Mouse (Mus musculus) granulocyte monocyte progenitor cell, adult 5-6 weeks (primary cell): ENCODE results near the gene Herc1. TPM values are rescaled to one million over a fixed set of nuclear protein-coding genes. Genes with fewer than 3 reads are reported as not detected.
"Not testable (repeated sequence)": the region's sequence is repeated elsewhere in the genome, so short reads cannot be mapped to it uniquely, and the experiment has no call there.

Experiments
- ATAC-seq: replicated peaks from 2 replicates; pipeline ENCODE4 v1.8.0; 2016; ENCODE audit warnings: mild to moderate bottlenecking, moderate TSS enrichment, inconsistent platforms; ENCODE audit not compliant: poor library complexity, severe bottlenecking
- total RNA-seq, 2 experiments: library from RNA; stranded (forward) in 1 of 2; stranded (reverse) in 1 of 2; fragments of 200-712, 200-1000 nt in 1 of 2; fragments of >200 nt in 1 of 2; fragmentation: Nextera tagmentation in 1 of 2; gene quantifications; 2 replicates each; pipeline ENCODE4 v1.2.3; 2014 to 2017

Herc1 gene
- total RNA-seq, 2 experiments from 2014 or later, result 48.6 to 58.0 TPM

GRCm38 (mm10) chr9:66347405-66348035 is 2.7 kb upstream of the Herc1 start:
- ATAC-seq, result peak; percentile 81

GRCm38 (mm10) chr9:66349144-66349859 is 948 bp upstream of the Herc1 start:
- no peak for ATAC-seq

GRCm38 (mm10) chr9:66350788-66351430 is 659 bp downstream of the Herc1 start:
- peak; percentile 5; the same call in 1 of the 2 replicates for ATAC-seq

- ATAC-seq, result no peak
These were observed 2.5 kb downstream of the Herc1 start for GRCm38 (mm10) chr9:66352704-66353103.

DNA sequence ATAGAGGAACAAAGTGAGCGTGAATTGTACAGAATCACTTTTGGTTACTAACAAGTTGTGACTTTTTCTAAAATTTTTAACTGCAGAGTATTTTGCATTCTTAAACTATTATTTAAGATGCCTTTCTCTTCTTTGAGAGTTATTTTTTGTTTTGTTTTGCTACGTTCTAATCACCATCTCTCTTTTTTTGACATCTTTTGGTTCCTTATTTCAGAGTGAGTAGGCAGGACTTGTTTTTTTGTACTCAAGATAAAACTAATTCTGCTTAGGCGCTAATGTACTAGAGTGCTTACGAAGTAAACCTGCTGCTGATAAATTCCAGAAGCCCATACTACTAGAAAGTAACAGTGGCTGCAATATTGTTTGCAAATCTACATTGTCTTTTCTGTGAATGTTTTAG is 8.9 kb downstream of the Herc1 start:
- no peak for ATAC-seq

GRCm38 (mm10) chr9:66360143-66360690 is 10.0 kb downstream of the Herc1 start:
- ATAC-seq, result no peak

DNA sequence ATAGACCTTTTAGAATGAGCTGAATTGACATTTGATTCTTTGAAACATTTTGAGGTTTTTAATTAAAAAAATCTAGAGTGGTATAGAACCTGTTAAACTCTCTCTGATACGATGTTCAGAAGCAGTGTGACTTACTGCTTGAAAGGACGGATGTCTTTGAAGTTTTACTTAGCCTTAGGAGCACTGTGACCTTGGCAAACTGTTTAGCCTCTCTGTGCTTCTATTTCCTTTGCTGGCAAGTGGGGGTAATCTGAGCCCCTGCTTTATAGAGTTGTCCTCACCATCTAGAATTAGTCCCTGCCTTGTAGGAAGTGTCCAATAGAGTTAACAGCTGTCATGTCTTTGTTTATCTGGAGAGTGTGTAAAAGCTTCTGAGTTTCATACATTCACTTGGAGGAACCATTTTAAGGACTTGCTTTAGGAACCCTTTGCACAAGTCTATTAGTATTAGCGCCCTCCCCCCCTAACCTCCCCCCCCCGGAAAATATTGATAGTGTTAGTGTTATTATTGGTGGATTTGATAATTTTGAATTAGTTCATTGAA is 18.7 kb downstream of the Herc1 start:
- ATAC-seq, result no peak

GRCm38 (mm10) chr9:66370334-66370733 is 20.1 kb downstream of the Herc1 start:
- no peak for ATAC-seq

GRCm38 (mm10) chr9:66370847-66371246 is 20.6 kb downstream of the Herc1 start:
- ATAC-seq, result no peak

GRCm38 (mm10) chr9:66373432-66373831 is 23.2 kb downstream of the Herc1 start:
- ATAC-seq, result no peak

DNA sequence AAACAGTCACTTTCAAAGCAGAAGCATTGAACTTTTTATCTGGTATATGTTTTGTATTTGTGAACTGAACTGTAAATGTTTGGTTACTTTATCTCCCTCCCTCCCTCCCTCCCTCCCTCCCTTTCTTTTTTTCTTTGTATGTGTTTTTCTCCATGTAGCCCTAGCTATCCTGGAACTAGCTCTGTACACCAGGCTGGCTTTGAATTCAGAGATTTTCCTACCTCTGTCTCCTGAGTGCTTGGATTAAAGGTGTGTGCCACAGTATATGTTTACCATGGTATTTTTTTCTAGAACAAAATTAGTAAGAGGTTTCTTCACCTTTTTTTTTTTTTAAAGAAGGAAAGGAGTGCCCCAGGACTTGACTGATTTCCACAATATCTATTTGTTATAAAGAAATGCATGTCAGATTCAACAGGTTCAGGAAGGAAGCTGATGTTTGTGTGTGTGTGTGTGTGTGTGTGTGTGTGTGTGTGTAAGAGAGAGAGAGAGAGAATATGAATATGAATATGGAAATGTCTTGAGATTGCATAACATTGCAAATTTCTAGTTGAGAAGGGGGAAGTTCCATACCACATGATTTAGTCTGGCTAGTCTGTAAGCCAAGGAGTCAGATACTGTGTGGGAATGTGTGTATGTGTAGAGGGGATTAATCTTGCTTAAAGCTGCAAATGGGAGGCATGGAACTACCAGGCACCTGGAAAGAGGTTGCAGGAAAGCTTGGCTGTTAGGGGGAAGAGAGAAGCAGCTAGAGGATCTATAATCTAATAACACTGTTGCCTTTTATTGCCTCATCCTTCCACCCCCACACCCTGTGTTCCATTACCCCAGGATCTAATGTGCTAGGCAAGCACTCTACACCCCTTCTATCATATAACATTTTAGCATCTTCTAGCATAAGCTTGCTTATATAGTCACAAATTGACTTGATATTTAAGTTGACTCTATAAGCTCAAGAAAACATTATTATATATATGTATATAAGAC is 24.5 kb downstream of the Herc1 start:
- peak; percentile 97 for ATAC-seq

GRCm38 (mm10) chr9:66383417-66383816 is 33.2 kb downstream of the Herc1 start:
- peak; percentile 55 for ATAC-seq

- not testable (repeated sequence) for ATAC-seq
These were observed 40.1 kb downstream of the Herc1 start for GRCm38 (mm10) chr9:66390338-66390737.

DNA sequence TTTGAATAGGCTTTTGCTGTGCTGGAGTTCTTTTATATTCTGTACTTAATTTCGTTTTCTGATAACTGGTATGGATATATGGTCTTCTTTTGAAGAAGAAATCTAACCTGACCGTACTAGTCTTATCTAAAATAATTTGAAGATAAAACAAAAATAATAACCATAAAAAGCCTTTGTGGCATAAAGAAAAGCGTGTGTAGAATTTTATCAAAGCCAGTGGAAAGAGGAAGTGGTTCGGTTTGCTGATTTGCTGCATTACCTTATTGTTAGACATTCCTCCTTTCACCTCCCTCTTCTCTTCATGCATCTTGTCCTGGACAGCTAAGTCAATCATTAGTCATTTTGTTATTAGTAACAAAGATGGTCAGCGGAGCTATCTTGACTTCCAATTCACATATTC is 43.1 kb downstream of the Herc1 start:
- no peak for ATAC-seq

- no peak for ATAC-seq
These were observed 73.2 kb downstream of the Herc1 start for GRCm38 (mm10) chr9:66423492-66423891.

DNA sequence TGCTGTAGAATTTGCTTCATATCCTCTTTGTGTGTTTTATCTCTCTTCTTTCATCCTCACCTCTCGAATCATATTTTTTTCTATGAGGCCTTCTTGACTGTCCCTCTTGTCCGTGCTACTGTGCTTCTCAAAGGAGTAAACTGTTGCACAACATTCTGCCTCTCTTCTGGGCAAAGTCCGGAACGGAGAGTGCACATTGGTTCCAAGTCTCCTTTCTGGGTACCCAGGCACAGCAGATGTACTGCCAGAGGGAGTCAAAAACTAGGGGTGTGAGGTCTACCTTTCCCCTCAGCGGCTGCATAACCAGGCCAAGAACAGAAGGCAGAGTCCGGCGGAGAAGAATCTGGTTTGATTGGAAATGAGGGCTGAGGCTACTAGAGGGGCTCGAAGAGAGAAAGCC is 89.8 kb downstream of the Herc1 start:
- ATAC-seq, result no peak

- ATAC-seq, result no peak
These were observed 98.0 kb downstream of the Herc1 start for GRCm38 (mm10) chr9:66448253-66448652.

GRCm38 (mm10) chr9:66465087-66465486 is 114.8 kb downstream of the Herc1 start:
- ATAC-seq, result peak; percentile 42; the same call in 1 of the 2 replicates

- ATAC-seq, result no peak
These were observed 127.5 kb downstream of the Herc1 start for GRCm38 (mm10) chr9:66477785-66478184.

DNA sequence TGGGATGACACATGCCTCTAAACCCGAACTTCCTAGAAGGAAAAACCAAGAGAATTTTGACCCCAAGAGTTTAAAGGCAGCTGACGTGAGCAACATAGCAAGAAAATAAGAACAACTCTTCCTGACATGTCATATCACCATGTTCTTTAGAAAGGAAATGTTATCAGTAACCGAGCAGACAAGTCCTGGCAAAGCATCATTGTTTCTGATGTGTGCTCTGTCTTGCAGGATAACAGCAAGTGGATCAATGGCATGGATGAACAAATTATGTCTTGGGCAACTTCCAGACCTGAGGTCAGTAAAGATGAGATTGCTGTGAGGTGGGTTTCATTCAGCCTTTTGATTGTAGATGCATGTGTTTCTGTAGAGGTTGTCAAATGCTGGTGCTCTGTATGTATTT is 133.2 kb downstream of the Herc1 start:
- ATAC-seq, result no peak
